Mouse (Mus musculus) layer of hippocampus, adult 9-10 months (tissue): ENCODE results near the gene Gm20388.
A peak's percentile ranks its signal among the peaks of the same experiment; 100 is the strongest.
"Not testable (repeated sequence)": the region's sequence is repeated elsewhere in the genome, so short reads cannot be mapped to it uniquely, and the experiment has no call there.

Experiments used
- DNase-seq: peaks from one replicate; pipeline ENCODE4 v3.0.0; 2022; ENCODE audit warnings: low spot score

Gene Gm20388

DNA sequence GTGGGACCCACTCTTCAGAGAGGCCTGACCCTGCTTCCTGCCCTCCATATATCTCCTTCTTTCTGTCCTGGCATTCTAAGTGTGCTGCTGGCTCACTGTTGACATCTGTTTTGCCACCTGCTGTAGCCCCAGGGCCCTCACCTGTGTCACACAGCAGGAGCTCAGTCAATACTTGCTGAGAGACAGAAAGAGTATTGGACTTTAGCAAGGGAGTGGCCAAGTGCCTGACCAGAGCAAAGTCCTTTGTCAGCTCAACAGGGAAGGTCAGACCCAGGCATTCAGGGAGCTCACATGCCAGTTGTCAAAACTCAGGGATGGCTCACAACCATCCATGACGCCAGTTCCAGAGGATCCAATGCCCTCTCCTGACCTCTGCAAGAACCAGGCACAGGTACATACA is 4062.9 kb downstream of the Gm20388 start:
- no peak for DNase-seq

DNA sequence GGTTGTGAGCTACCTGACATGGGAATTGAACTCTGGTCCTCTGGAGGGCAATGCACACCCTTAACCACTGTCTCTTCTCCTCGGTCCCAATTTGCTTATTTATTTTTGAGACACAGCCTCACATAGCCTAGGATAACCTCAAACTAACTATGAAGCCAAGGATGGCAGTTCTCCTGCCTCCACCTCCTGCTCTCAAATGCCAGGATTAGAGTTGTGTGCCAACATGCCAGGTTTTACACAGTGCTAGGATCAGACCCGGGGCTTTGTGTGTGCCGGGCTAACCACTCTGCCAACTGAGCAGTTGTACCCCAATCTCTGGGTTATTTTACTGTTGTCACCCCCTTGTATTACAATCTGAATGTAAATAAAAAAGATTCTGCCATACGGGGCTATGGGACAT is 4066.9 kb downstream of the Gm20388 start:
- no peak for DNase-seq

DNA sequence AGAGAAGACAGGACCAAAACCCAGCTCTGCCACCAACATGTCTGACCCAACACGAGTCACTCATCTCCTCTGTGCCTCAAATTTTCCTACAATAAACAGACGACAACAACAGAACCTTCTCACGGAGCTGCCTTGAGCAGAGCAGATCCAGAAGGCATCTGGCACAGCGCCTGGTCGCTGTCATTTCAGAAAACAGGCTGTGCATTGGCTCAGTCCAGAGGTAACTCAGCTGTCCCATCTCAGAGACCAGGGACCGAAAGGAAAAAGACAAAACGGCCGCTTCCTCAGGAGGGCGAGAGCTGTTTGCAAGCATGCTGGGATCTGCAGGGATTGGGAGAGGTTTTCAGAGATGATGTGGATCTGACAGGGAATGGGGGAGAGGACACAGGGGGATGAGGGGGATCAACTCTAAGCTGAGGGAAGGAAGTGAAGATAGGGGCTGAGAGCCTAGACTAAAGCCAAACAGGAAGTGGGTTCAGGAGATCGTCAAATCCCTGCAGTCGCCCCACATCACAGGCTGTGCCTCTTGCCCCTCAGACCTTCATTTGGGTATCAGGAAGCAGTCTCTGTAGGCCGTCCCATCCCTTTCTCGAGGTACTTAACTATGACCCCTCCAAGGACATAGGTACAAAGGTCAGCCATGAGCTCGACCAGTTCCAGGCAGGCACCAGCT is 4067.7 kb downstream of the Gm20388 start:
- no peak for DNase-seq

GRCm38 (mm10) chr8:123978926-123979325 is 4068.3 kb downstream of the Gm20388 start:
- DNase-seq: no peak

DNA sequence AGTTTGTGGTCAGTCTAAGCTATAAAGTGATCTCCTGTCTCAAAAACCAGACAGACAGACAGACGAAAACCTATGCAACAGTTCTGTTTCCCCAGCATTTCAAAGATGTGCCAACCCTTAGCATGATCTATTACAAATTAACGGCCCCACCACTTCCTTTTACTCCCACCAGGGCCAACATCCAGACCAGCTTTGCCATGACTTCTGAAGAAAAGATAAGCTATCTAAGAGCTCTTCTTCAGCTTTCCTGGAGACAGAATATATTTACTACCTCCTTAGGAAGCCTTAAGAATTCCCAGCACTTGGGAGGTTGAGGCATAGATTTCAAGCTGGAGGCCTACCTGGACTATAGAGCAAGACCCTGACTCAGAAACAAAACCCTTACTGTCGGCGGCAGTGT is 4069.6 kb downstream of the Gm20388 start:
- no peak for DNase-seq

- DNase-seq: peak; percentile 37
Observed at GRCm38 (mm10) chr8:123981674-123982073, 4071.0 kb downstream of the Gm20388 start.

GRCm38 (mm10) chr8:123982291-123982793 is 4071.7 kb downstream of the Gm20388 start:
- DNase-seq: no peak

DNA sequence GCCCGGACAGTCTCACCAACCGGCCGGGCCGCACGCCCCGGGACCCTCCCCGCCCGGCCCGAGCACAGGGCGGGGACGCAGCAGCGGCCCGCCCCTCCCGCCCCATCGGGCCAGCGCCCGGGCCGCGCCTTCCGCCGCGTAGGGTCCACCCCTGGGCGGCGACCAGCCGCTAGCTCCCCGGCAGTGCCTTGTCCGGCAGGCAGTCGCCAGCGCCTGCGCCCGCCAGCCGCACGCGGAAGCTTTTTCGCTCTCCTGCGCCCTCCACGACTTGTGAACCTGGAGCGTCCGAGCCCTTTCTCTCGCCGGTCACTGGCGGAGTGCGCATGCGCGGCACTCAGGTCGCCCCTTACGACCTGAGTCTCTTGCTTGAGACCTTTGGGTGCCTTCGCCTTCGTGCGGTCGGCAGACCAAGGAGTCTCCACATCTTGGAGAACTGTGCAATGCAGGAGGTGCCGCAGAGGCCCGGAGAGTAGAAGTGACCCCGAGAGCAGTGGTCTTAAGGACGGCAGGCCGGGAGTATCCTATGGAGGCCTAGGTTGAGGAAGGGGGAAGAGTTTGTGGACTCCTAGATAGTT is 4072.3 kb downstream of the Gm20388 start, which contains the start of gene Abcb10:
TSS of gene Abcb10 (minus strand) at position 297 of the 575 bp plus-strand sequence.
- peak; percentile 55 for DNase-seq

DNA sequence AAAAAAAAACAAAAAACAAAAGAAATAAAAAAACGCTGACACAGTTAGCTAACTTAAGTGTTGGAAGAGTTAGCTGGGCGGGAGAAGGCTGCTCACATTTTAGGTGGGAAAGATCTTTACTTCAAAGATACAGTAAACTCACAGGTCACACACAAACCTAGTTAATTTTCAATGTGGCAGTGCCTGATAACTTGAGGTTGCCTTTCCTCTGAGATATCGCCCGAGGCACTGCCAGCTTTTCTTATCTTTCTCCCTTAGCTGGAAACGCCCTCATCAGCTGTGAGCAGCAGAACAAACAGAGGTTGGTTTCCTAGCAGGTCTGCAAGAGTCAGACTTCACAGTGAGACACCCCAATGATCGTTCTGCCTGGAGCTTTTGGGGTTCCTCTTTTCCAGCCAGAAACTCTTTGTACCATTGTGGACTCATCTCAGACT is 4078.0 kb downstream of the Gm20388 start:
- DNase-seq: no peak

DNA sequence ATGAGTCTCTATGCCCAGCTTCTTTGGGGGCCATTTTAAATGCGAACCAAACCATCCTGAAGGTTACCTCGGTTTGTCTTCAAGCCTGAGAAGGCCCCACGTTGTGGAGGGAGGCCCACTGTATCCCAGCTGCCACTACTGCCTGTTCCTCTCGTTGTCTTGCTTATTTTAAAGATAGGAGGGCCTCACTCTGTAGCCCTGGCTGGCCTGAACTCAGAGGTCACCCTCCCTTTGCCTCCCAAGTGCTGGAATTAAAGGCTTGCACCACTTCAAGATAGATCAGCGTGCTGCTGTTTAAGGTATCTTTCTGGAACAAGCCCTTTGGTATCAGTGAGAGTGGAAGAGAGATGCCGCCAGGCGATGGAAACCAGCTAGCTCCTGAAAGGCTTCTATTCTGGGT is 4078.5 kb downstream of the Gm20388 start:
- no peak for DNase-seq

DNA sequence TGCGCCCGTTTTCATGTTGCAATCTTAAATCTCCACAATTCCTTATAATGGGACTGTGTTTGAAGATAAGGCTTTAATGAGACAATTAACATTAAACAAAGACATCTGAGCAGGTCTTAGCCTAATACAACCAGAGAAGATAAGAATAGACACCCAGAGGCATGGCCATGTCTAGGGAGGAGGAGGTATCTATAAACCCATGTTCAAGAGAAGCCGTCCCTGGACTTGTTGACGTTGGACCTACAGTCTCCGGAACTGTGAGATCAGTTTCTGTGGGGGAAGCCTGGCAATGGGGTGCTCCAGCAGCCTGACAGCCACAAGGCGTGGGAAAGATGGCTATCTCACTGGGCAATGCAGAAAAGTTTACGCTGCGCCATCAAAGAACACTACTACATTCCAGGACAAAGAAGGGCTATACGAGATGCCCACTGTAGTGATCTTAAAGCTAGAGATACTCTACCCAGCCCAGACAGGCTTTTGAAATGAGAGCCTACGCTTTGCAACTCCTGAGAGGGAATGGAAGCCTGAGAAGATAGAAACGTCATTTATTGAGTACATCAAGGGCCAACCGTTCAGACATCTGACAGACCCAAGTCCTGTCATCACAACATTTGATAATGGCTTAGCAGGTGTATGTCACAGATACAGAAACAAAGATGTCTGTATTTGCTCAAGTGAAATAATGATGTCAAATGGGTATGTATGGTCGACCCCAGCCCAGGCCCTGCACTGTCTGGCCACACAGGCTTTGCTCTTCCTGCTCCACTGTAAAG is 4079.8 kb downstream of the Gm20388 start:
- no peak for DNase-seq

- no peak for DNase-seq
Observed at GRCm38 (mm10) chr8:123992587-123992986, 4081.9 kb downstream of the Gm20388 start.

DNA sequence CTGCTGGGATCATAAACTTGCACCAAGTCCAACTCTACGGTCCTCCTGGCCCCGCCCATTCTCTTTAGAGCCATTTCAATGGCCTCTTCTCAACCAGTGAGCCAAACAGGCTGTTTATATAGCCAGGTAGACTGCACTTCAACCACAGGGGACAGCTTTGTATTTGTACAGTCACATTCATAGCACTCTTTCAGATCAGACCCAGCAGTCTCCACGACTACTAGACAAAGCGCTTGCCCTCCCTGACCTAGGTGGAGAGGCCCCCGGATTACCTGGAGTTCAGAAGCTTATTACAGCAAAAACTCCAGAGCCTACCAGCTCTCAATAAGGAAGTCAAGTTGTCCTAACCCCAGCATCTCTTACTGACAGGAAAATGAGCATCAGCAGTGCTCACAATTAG is 4083.0 kb downstream of the Gm20388 start:
- no peak for DNase-seq

- DNase-seq: no peak
Observed at GRCm38 (mm10) chr8:123993997-123994396, 4083.4 kb downstream of the Gm20388 start.

- DNase-seq: no peak
Observed at GRCm38 (mm10) chr8:123999568-123999967, 4088.9 kb downstream of the Gm20388 start.

DNA sequence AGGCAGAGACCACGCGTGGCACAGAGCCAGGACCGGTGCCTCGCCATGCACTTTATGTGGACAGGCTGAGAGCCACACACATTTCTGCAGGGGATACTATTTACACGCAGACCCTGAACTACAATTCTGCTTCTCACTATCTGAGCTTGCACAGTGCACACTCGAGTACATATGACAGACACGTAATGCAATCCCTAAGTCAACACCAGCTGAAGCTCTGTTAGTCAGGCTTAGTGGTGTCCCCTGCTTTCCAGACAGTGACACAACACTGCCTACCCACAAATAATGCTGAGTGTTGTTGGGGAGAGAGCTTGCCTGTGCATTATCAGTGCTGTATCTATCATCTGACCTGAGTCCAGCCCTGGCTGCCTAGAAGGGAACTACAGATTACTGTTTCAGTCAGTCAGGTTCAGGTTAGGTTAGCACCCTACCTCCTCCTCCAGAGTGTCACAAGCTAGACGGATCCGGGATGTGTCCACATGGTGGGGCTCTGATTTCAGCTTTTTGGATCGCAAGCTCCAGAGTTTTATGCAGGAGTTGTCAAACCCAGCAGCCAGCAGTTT is 4092.0 kb downstream of the Gm20388 start:
- no peak for DNase-seq

- no peak for DNase-seq
Observed at GRCm38 (mm10) chr8:124007829-124008228, 4097.2 kb downstream of the Gm20388 start.

DNA sequence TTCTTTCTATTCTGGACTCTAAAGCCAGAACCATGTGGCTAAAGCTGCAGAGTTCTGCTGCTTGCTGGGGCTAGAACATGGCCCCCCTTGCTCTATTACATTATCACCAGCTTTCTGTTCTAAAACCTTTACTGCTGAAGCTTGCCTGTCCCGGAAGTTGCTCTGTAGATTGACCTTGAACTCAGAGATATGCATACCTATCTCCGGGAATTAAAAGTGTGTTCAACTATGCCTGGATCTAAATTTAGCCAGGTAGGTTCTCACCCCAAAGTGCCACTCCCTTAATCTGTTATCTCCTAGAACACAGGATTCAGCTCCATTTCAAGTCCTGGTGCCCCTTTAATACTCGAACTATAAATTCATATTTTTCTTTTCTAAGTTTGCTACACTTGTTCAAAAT is 4100.9 kb downstream of the Gm20388 start:
- DNase-seq: no peak

- no peak for DNase-seq
Observed at GRCm38 (mm10) chr8:124011989-124012586, 4101.4 kb downstream of the Gm20388 start.

- DNase-seq: not testable (repeated sequence)
Observed at GRCm38 (mm10) chr8:124014299-124014698, 4103.7 kb downstream of the Gm20388 start.

DNA sequence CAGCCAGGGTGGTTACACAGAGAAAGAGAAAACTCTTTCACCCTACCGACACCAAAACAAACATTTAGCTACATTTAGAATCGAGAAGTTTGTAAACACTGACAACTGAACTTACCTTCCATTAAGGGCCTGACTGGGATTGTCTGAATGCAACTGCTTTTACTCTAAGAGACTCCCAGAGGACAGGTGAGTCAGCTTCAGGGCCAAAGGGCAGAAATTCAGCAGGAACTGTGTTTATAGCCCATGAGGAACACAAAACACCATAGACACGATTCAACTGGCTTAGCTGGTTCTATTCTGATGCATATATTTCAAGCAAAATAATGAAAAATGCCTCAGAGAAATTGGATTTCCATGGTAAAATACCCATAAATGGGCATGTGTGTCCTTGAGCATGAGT is 4104.1 kb downstream of the Gm20388 start:
- no peak for DNase-seq

GRCm38 (mm10) chr8:124019782-124020181 is 4109.1 kb downstream of the Gm20388 start:
- DNase-seq: no peak
